Mouse (Mus musculus) adrenal gland, adult 10 weeks (tissue): Measurements from ENCODE around the gene Klrb1a. TPM values are rescaled to one million over a fixed set of nuclear protein-coding genes. Genes with fewer than 3 reads are reported as not detected.

ENCODE experiments used
- polyA plus RNA-seq: library from polyadenylated mRNA; stranded (reverse); fragments of 350-450 nt; fragmentation: Illumina TruSeq; extraction: RNeasy Lipid Tissue Mini Kit (QIAGEN cat#74804); gene quantifications from one replicate; pipeline ENCODE4 v1.2.3, GENCODE M21; 2014; ENCODE audit warnings: low read depth, low replicate concordance

Gene Klrb1a
- polyA plus RNA-seq = not detected

DNA sequence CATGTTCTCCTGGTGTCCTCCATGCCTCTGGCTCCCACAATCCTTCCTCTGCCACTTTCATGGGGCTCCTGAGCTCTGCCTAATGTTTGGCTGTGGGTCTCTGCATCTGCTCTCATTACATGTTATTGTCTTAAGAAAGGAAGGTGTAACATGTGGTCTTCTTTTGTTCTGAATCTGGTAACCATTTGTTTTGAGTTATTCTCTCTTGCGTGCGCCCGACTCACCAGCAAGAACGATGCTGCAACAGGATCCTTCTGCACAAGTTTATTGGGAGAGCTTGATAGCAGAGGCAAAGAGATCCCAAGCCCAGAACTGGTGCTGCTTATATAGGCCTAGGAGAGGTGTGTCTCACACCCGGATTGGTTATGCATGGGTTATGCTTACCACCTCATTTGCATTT lies at the start of gene Klrb1a:
Gene Klrb1a, minus strand, starts transcription at position 101 of the 400 bp plus-strand sequence.

DNA sequence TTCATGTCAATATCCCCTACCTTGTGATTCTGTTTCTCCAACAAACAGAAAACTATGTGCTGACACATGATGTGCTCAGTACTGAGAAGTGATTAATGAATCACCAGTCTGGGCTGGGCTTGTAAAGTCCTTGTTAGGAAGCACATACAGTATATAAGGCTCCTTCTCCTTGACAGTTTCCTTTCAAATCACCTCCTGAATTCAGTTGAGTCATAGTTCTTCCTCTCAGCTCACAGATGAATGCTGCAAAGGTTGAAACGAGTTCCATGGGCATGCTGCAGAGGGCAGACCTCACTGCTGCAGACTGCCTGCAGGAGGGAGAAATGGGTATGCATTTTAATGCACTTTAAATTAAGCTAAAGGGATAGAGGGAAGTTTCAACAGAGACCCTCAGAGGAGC lies 38.9 kb upstream of the Klrb1a start, which contains the start of gene Clec2h:
Gene Clec2h, plus strand, starts transcription at position 180 of the 400 bp plus-strand sequence.

DNA sequence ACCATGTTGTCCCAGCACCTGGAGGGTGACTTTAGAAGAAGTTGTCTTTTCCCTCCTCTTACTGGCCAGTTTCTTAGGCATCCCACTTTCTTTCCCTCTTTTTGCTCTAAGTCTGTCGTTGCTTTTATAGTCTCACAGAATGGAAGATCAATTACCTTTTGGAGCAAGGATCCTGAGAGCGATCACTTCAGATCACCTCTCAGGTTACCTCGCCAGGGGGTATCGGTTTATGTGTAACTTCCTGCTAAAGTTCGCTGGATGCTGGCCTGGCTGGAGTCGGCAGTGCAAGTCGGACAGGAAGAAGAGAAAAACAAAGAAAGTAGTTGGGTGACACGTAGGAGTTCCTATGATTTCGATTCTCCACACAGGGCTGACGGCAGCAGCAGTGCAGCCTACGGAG lies 41.8 kb downstream of the Klrb1a start, which contains the start of gene A2ml1:
Gene A2ml1, minus strand, starts transcription at position 101 of the 400 bp plus-strand sequence.

Other genes with a start within 250 kb of the Klrb1a start
- not detected for gene Tex52, start 248.1 kb downstream of the Klrb1a start, polyA plus RNA-seq
- gene Gm44596, start 248.0 kb downstream of the Klrb1a start, polyA plus RNA-seq = not detected
- 1.9 TPM for gene Nrip2, start 224.2 kb downstream of the Klrb1a start, polyA plus RNA-seq
- gene Itfg2, start 198.6 kb downstream of the Klrb1a start, polyA plus RNA-seq = 4.5 TPM
- gene Fkbp4, start 184.9 kb downstream of the Klrb1a start, polyA plus RNA-seq = 48.2 TPM
- gene Pzp, start 96.8 kb downstream of the Klrb1a start, polyA plus RNA-seq = not detected
- gene A2ml1, start 41.9 kb downstream of the Klrb1a start, polyA plus RNA-seq = not detected
- gene Clec2h, start 38.9 kb upstream of the Klrb1a start, polyA plus RNA-seq = not detected
- not detected for gene Klrb1, start 99.5 kb upstream of the Klrb1a start, polyA plus RNA-seq
- gene Klrb1c, start 165.7 kb upstream of the Klrb1a start, polyA plus RNA-seq = 2.2 TPM
- not detected for gene Gm44511, start 202.8 kb upstream of the Klrb1a start, polyA plus RNA-seq
- gene Klrb1b, start 202.8 kb upstream of the Klrb1a start, polyA plus RNA-seq = 0.64 TPM